Mouse (Mus musculus) embryo, embryonic 11 days (tissue): ENCODE results near the gene Rasgrp3.
A peak's percentile ranks its signal among the peaks of the same experiment; 100 is the strongest.

Experiments used
- DNase-seq: peaks from one replicate; pipeline ENCODE4 v3.0.0-alpha.2; 2015

Rasgrp3 gene

DNA sequence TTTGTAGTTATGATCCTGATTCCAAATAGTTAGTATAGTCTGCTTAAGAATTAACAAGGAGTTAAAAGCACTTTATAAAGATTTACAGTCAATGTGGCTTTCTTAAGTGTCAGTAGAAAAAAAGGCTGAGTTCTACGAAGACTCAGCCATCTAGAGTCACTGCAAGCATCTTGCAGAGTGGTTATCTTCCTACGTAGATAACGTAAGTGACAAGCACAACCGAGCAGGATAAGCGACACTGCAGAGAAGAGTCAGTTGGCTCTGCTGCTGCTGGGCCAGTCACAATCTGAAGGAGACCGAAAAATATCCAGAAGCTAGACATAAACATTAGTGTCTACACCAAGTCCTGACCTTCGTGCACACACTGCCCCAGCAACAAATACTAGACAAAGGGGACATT, 107.7 kb downstream of the Rasgrp3 start:
- DNase-seq = no peak

DNA sequence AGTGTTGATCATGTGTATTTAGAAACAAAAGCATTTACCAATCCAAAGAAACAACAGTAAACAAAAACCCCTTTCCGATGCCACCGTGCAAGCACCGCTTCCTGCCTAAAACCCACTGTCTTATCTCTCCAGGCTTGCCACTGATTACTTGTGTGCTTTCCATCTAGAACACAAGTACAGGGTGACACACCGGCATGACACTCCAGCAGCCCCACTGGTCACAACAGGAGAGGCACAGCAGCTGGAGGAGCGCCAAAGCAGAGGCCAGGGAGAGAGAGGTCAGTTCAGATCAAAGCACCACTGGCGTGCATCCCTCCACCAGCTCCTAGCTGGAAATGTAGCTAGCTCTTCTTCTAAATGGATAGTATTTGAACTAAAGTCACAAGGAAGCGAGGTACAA, 108.6 kb downstream of the Rasgrp3 start:
- DNase-seq = no peak

DNA sequence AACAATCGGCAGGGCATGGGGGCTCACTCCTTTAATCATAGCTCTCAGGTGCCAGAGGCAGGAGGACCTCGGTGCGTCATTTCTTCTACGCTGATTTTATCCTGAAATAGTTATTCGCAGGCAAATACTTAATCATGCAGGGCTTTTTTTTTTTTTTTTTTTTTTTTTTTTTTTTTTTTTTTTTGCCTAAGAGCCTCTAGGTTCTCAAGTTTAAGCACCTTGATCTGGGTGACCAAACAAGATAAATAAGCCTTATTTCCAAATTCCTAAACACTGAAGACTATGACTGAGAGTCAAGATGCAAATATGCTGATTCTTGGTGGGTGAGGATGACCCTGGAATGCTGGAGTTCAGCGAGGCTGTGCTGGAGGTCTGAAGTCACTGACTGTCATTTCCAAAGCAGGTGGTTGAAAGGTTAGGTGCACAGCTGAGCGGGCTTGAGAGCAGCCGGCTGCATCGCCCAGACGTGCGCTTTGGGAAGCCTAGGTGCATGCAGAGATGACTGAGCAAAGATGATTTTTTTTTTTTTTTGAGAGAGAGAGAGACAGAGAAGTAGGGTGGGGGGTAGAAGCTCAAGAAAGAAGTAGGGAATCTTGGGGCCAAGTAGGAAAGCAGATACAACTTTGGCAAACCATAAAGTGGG, 115.2 kb downstream of the Rasgrp3 start:
- DNase-seq = peak; percentile 36

DNA sequence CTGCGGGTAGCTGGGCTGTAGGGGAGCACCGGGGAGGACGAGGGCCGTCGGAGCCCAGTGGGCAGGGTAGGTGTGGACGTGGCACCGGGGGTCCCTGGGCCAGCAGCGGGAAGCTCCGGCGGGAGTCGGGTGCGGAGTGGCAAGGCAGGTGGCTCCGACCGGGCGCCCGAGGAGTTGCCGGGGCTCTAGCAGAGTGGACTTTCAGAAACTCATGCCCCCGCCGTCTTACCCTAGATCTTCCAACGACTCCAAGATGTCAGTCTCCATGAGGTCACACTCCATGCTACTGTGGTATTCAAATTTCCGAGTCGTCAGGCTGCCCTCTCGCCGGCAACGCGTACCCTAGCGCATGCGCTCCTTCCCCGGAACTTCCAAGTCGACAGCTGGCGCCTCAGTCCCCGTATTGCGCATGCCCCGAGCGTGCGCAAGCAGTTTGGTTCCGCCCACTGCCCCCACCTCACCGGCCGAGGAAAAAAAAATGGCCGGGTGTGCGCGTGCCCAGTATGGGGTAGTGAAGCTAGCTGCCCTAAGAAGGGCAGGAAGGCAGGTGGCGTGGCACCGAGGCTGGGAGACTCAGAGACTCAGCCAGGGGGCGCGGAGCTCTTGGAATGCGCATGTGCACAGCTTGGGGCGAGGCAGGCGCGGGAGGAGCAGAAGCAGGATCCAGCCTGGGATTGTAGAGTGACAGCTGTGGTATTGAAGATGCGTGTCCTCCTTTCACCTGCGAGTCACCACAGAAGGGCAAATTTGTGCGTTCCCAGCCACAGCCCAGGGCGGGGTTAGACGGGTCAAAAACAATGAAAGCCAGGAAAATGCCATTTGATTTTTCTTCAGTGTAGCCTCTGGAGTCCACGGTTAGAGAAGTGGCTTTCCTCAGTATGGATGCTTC, 116.1 kb downstream of the Rasgrp3 start, which contains the start of gene Fam98a:
TSS of gene Fam98a (minus strand) at position 435 of the 889 bp plus-strand sequence.
- DNase-seq = peak; percentile 99

DNA sequence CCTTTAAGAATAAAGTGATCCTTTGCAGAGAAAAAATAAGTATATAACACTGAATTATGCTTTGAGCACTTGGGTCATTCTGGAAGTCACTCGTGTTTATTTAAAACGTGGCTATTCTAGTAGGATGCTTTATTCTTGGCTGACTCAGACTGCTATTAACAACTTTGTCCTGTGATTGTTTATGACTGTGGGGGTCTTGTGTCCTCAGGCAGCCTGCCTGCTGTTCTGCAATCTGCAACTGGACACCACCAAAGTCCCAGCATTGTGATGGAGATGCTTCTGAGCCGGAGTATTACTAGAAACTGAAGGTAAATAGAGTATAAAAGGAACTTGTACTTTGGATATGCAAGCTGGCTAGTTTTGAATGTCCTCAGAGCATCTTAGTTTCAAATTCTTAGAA, 121.3 kb downstream of the Rasgrp3 start:
- DNase-seq = no peak

DNA sequence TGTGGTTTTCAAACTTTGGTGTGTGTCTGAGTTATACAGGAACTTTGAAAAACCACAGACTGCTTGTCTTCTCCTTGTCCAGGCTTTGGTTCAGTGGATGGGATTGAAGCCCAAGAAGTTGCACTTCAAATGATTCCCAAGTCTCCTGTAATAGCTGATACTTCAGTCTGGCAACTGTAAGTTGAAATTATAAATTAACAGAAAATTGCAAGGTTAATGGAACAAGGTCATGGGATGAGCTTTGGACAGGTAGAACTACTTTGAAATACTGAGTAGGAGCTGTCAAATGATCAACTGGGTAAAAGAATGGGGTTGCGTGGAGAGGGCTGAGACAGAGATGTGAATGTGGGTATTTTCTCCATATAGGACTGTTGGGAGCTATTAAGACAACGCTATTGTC, 122.3 kb downstream of the Rasgrp3 start:
- no peak for DNase-seq

DNA sequence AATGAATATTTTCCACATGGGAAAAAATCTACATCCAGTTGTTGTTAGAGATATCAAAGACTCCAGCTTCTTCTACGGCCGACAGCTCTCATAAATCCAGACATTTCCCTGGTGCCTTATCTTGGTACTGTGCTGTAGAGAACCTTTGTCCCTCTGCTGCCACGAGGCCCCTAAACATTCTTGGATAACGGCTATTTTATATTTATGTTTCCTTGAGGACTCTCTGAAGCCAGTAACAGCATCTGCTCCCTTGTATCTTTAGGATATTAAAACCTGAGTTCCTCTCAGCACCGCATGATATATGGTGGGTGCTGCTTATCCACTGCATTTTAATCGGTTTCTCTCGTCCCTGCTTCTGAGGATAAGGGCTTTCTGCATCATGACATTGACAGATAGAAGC, 139.9 kb downstream of the Rasgrp3 start:
- peak; percentile 6 for DNase-seq
